Mouse (Mus musculus) CD4-positive, CD25-positive, alpha-beta regulatory T cell (primary cell): ENCODE data around the gene Pex14. TPM values are rescaled to one million over a fixed set of nuclear protein-coding genes. Genes with fewer than 3 reads are reported as not detected.

Source experiments
- polyA plus RNA-seq: library from polyadenylated mRNA; unstranded; fragments of 100-300 nt; shearing (Covaris generic); gene quantifications from one replicate; pipeline ENCODE4 v1.2.1, GENCODE M21; 2017

The Pex14 gene
- 35.6 TPM for polyA plus RNA-seq

DNA sequence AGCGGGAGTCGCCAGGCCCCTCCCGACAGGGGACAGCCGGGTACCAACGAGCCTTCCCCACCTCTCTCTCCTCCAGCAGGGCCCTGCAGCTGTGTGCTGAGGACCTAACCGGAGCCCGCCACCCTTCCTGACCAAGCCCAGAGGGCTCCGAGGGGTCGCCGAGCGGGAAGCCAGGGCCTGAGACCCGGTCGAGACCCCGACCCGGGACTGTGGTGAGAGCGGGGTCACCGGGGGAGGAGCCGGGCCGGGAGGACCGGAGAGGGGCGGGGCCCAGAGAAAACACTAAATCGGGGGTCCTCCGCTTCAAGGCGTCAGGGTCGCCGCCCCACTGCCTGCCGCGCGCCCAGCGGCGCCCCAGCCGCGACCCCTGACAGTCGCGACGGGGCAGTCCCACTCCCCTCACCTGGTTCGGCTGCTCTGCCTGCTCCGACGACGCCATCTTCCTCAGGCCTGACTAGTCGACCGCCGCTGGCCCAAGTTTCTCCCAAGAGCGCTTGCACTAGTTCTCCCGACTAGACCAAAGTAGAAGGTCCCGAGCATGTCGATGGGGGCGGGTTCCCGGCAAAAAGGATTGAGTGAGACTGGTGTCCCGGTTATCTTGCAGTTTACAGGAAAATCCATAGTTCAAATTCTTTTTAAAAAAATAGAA is at the start of gene Pex14:
Pex14 (minus strand) TSS at position 508 of the 649 bp plus-strand sequence.

DNA sequence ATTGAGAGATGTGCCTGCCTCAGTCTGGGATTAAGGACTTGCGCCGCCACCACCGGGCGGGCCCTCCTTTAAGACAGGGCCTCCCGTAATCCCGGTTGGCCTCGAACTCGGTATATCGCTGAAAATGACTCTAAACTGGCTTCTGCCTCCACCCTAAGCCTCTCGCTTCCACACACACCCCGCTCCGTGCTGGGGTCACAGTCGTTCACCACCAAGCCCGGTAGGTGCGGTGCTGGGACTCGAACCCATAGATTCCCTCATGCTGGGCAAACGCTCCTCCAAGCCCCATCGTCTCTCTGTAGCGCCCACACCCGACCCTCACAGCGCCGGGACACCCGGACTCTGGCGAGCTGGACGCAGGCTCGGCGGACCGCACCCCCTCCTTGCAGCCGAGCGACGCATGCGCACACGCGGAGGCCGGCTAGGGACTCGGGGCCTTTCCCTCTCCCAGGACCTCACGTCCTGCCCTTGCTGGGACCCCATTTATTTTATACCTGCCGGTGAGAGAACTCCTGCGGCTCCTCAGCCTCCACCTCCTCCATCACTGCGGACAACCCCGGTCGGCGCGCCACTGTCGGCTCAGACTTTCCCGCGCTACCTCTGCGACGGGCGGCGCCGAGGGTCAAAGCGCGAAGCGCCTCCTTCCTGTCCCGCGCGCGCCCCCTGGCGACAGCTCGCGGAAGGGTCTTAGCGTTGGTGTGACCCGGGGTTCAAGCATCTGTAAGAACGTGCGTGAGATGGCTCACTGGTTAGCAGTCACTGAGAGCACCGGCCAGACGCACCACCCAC is 37.5 kb upstream of the Pex14 start, which contains the start of gene Cenps:
Cenps (minus strand) TSS at position 648 of the 789 bp plus-strand sequence.

DNA sequence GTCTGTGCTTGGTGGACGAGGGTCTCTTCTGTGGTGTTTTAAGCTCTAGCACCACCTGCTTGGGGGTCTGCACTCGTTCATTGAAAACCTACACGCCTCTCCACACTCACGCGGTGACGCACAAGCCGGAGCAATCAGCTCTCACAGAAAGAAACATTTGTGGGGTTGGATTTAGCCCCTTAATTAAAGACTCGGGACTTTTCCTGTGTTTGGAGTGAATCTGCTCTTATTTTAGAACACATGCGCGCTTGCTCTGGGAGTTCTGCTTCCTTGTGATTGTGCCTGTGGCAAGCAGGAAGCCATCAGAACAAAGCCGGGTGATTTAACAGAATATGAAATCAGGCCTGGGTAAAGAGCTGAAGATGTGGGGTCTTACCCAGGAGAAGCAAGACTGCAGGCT is 27.0 kb upstream of the Pex14 start, which contains the start of gene Cort:
Cort (minus strand) TSS at position 101 of the 400 bp plus-strand sequence.

DNA sequence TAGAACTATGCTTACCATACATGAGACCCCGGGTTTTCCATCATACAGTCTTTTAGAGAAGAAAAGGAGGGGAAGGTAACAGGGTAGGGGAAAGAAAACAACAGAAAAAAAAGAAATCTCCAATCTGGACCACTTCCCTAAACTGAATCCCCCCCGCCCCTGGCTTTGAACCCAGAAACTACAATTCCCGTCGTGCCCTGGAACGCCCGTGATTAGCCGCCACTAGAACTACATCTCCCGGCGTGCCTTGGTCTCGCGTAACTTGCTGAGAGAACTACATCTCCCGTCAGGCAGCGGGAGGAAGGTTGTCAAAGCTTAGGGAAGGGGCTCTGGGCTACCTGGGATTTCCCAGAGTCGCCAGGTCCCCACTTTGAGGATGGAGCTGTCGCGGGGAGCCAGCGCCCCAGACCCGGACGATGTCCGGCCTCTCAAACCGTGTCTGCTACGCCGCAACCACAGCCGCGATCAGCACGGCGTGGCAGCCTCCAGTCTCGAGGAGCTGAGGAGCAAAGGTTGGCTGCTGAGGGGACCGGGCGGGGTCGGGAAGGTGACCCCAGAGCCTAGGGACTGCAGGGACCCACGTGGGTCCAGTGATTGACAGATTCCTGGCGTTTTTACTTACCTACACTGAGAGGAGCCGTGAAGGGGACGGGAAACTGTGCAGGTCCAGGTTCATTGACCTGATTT is 4.3 kb upstream of the Pex14 start, which contains the start of gene Dffa:
Dffa (plus strand) TSS at position 272 of the 687 bp plus-strand sequence.

Other genes with a start within 250 kb of the Pex14 start
- gene Dffa, start 4.3 kb upstream of the Pex14 start, polyA plus RNA-seq = 39.8 TPM
- not detected for gene Cort, start 26.9 kb upstream of the Pex14 start, polyA plus RNA-seq
- 3.3 TPM for gene Cenps, start 37.8 kb upstream of the Pex14 start, polyA plus RNA-seq
- gene Pgd, start 66.9 kb upstream of the Pex14 start, polyA plus RNA-seq = 68.5 TPM
- gene Kif1b, start 207.8 kb upstream of the Pex14 start, polyA plus RNA-seq = 34.9 TPM